In the genomic region with DNA sequence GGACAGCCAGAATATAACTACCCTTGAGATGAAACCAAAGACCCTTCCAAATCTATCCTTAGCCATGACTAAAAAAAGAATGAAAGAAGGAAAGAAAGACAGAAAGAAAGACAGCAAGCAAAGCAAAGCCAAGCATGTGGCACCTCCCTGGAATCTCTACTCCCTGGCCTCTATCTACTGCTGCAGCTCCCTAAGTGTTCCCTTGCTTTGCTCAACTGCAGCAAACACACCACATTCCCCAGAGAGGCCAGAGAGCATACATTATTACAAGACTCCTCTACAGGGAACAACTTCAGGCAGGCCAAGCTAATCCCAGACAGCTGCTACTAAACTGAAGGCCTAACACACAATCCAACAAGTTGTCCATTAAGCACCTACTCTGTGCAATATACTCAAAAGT, we compare ENCODE assay signal across 18 mouse cellular contexts. TPM values are rescaled to one million over a fixed set of nuclear protein-coding genes. Genes with fewer than 3 reads are reported as not detected.
DNase-seq lines count a peak whose midpoint lies in the region; ATAC-seq and TF ChIP-seq lines count a peak whose summit lies in the region.
"Had no signal": no experiment of that assay in that cellular context is flagged by ENCODE, and none has a peak within 500 bp of the region (broad histone marks: within the 10 kb centered on the region; RNA-seq: fewer than 3 reads in every experiment).

No protein-coding gene starts in this region.

- DNase-seq in heart, postnatal 36 days, result no peak
- DNase-seq in kidney, adult 8-10 months, result no peak
- DNase-seq in lung, postnatal 0 days (ENCODE audit: low spot score), result peak; percentile 4
- DNase-seq in lung, postnatal 25 days (ENCODE audit: low spot score), result no peak
- no peak for DNase-seq in layer of hippocampus, postnatal 36 days
- DNase-seq: adrenal gland, adult 8-10 months; adrenal gland, postnatal 36 days; cerebellum, adult 2 months; cerebellum, postnatal 10 days; gastrocnemius, postnatal 10 days had no signal

- H3K4me2 ChIP-seq in heart, embryonic 12.5 days, result no peak overlapping the region
- H3K4me2 ChIP-seq in kidney, embryonic 15.5 days, result no peak overlapping the region
- H3K4me2 ChIP-seq in lung, postnatal 0 days (replicated peaks; ENCODE audit: low read depth, low read length), result no peak overlapping the region
- H3K4me2 ChIP-seq: forebrain, embryonic 15.5 days; hindbrain, embryonic 15.5 days had no signal

- no peaks in the 10 kb centered on the region for H3K27me3 ChIP-seq in heart, embryonic 12.5 days (replicated peaks)
- no peaks in the 10 kb centered on the region for H3K27me3 ChIP-seq in kidney, embryonic 15.5 days
- no peaks in the 10 kb centered on the region for H3K27me3 ChIP-seq in lung, postnatal 0 days (replicated peaks; ENCODE audit: insufficient read depth, low read length)
- H3K27me3 ChIP-seq: CH12.LX; forebrain, embryonic 15.5 days; hindbrain, embryonic 15.5 days had no signal

- H3K27ac ChIP-seq in heart, embryonic 12.5 days (ENCODE audit: poor library complexity, severe bottlenecking), result 0 out of 2 replicates have a peak overlapping the region, but pooled peaks have one; percentile 14
- peak overlapping the region; percentile 63; the same call in 1 of the 2 replicates for H3K27ac ChIP-seq in kidney, embryonic 15.5 days
- no peak overlapping the region for H3K27ac ChIP-seq in lung, postnatal 0 days (ENCODE audit: low read length)
- H3K27ac ChIP-seq: forebrain, embryonic 15.5 days; hindbrain, embryonic 15.5 days had no signal

- intact Hi-C loops in heart, postnatal 36 days (cut with DNase I), result no loop called here

- no peak overlapping the region for H3K4me3 ChIP-seq in heart, embryonic 12.5 days
- H3K4me3 ChIP-seq in kidney, embryonic 15.5 days (replicated peaks), result no peak overlapping the region
- H3K4me3 ChIP-seq in lung, postnatal 0 days (ENCODE audit: low read depth, low read length), result no peak overlapping the region
- H3K4me3 ChIP-seq: forebrain, embryonic 15.5 days; hindbrain, embryonic 15.5 days had no signal

- no peak for ATAC-seq in heart, embryonic 12.5 days (ENCODE audit: insufficient number of reproducible peaks, low FRiP score)
- ATAC-seq in kidney, embryonic 15.5 days (replicated peaks; ENCODE audit: low FRiP score), result no peak
- no peak for ATAC-seq in lung, postnatal 0 days
- ATAC-seq: forebrain, embryonic 15.5 days had no signal

- TF ChIP-seq CTCF in lung, postnatal 0 days (IDR thresholded peaks at IDR 0.05), result no peak

- H3K9me3 ChIP-seq in heart, embryonic 12.5 days (replicated peaks), result no peaks in the 10 kb centered on the region
- H3K9me3 ChIP-seq in kidney, embryonic 15.5 days (replicated peaks), result no peaks in the 10 kb centered on the region
- H3K9me3 ChIP-seq in lung, postnatal 0 days (ENCODE audit: low read length), result no peaks in the 10 kb centered on the region
- H3K9me3 ChIP-seq: forebrain, embryonic 15.5 days; hindbrain, embryonic 15.5 days had no signal

- H3K36me3 ChIP-seq in heart, embryonic 12.5 days, result peaks cover 62% of the 10 kb centered on the region
- peaks cover 67% of the 10 kb centered on the region for H3K36me3 ChIP-seq in kidney, embryonic 15.5 days
- H3K36me3 ChIP-seq in lung, postnatal 0 days (ENCODE audit: insufficient read depth, low read length), result peaks cover 3% of the 10 kb centered on the region; the same call in 1 of the 2 replicates

- peaks cover 22% of the 10 kb centered on the region for H3K4me1 ChIP-seq in heart, embryonic 12.5 days (replicated peaks)
- peaks cover 28% of the 10 kb centered on the region for H3K4me1 ChIP-seq in kidney, embryonic 15.5 days
- no peaks in the 10 kb centered on the region for H3K4me1 ChIP-seq in lung, postnatal 0 days (ENCODE audit: insufficient read depth, low read depth, low read length)

- H3K9ac ChIP-seq in heart, embryonic 12.5 days, result no peak overlapping the region
- H3K9ac ChIP-seq in kidney, embryonic 15.5 days, result no peak overlapping the region
- no peak overlapping the region for H3K9ac ChIP-seq in lung, postnatal 0 days (replicated peaks; ENCODE audit: low read depth)
- H3K9ac ChIP-seq: forebrain, embryonic 15.5 days; hindbrain, embryonic 15.5 days had no signal

- no peak for TF ChIP-seq EP300 in lung, postnatal 0 days (IDR thresholded peaks at IDR 0.05)

RNA-seq across cellular contexts. Expression of gene Lsm12, which starts 5.3 kb away (rescaled TPM):
- polyA plus RNA-seq in heart, embryonic 12.5 days (2016; fragmentation: Nextera tagmentation; extraction: Ambion mirVana), result 90.9 and 94.3 TPM in 2 replicates
- 10 to 100 TPM; 44.7 to 52.6 TPM for total RNA-seq in heart, postnatal 36 days (2021)
- polyA plus RNA-seq in kidney, embryonic 15.5 days (2015; fragmentation: Nextera tagmentation; extraction: Ambion mirVana), result 122 and 135 TPM in 2 replicates
- polyA plus RNA-seq in lung, postnatal 0 days (2015; fragmentation: Nextera tagmentation; extraction: Ambion mirVana), result 74.7 and 79.9 TPM in 2 replicates
- total RNA-seq in layer of hippocampus, postnatal 36 days (2021), result 10 to 100 TPM; 59.4 to 60.8 TPM

RNA-seq across cellular contexts. Expression of gene G6pc3, which starts 9.6 kb away (rescaled TPM):
- polyA plus RNA-seq in heart, embryonic 12.5 days (2016; fragmentation: Nextera tagmentation; extraction: Ambion mirVana), result 27.1 and 28.0 TPM in 2 replicates
- total RNA-seq in heart, postnatal 36 days (2021), result 10 to 100 TPM; 45.1 to 47.3 TPM
- polyA plus RNA-seq in kidney, embryonic 15.5 days (2015; fragmentation: Nextera tagmentation; extraction: Ambion mirVana), result 39.7 and 43.4 TPM in 2 replicates
- 15.8 and 16.7 TPM in 2 replicates for polyA plus RNA-seq in lung, postnatal 0 days (2015; fragmentation: Nextera tagmentation; extraction: Ambion mirVana)
- 10 to 100 TPM; 52.0 to 58.5 TPM for total RNA-seq in layer of hippocampus, postnatal 36 days (2021)

RNA-seq across cellular contexts. Expression of gene Tmem101, which starts 23.6 kb away (rescaled TPM):
- 36.8 and 37.6 TPM in 2 replicates for polyA plus RNA-seq in heart, embryonic 12.5 days (2016; fragmentation: Nextera tagmentation; extraction: Ambion mirVana)
- 10 to 100 TPM; 13.0 to 13.7 TPM for total RNA-seq in heart, postnatal 36 days (2021)
- 35.3 and 36.5 TPM in 2 replicates for polyA plus RNA-seq in kidney, embryonic 15.5 days (2015; fragmentation: Nextera tagmentation; extraction: Ambion mirVana)
- polyA plus RNA-seq in lung, postnatal 0 days (2015; fragmentation: Nextera tagmentation; extraction: Ambion mirVana), result 17.6 and 18.9 TPM in 2 replicates
- total RNA-seq in layer of hippocampus, postnatal 36 days (2021), result 10 to 100 TPM; 29.5 to 30.6 TPM

RNA-seq across cellular contexts. Expression of gene Nags, which starts 34.5 kb away (rescaled TPM):
- 0.11 TPM in 1 of 2 replicates, not detected in the other for polyA plus RNA-seq in heart, embryonic 12.5 days (2016; fragmentation: Nextera tagmentation; extraction: Ambion mirVana)
- total RNA-seq in heart, postnatal 36 days (2021), result not detected
- polyA plus RNA-seq in kidney, embryonic 15.5 days (2015; fragmentation: Nextera tagmentation; extraction: Ambion mirVana), result 0.19 and 0.33 TPM in 2 replicates
- polyA plus RNA-seq in lung, postnatal 0 days (2015; fragmentation: Nextera tagmentation; extraction: Ambion mirVana), result 0.91 and 1.4 TPM in 2 replicates
- not detected for total RNA-seq in layer of hippocampus, postnatal 36 days (2021)
- total RNA-seq: CH12.LX; gastrocnemius, postnatal 10 days; heart, postnatal 25 days had no signal
- polyA plus RNA-seq: cerebellum, adult 2 months; embryonic facial prominence, embryonic 11.5 days; forebrain, embryonic 11.5 days; hindbrain, embryonic 15.5 days had no signal

RNA-seq across cellular contexts. Expression of gene Hdac5, which starts 50.1 kb away (rescaled TPM):
- 92.2 and 95.9 TPM in 2 replicates for polyA plus RNA-seq in heart, embryonic 12.5 days (2016; fragmentation: Nextera tagmentation; extraction: Ambion mirVana)
- 100 to 1,000 TPM; 141 to 143 TPM for total RNA-seq in heart, postnatal 36 days (2021)
- 47.4 and 48.4 TPM in 2 replicates for polyA plus RNA-seq in kidney, embryonic 15.5 days (2015; fragmentation: Nextera tagmentation; extraction: Ambion mirVana)
- polyA plus RNA-seq in lung, postnatal 0 days (2015; fragmentation: Nextera tagmentation; extraction: Ambion mirVana), result 65.6 and 79.0 TPM in 2 replicates
- 100 to 1,000 TPM; 227 to 234 TPM for total RNA-seq in layer of hippocampus, postnatal 36 days (2021)
